Mouse (Mus musculus): ENCODE results near the gene Anapc11. TPM values are rescaled to one million over a fixed set of nuclear protein-coding genes. Genes with fewer than 3 reads are reported as not detected.

Gene Anapc11
- polyA plus RNA-seq, 1 experiment from 2014 or later, result 267 TPM

DNA sequence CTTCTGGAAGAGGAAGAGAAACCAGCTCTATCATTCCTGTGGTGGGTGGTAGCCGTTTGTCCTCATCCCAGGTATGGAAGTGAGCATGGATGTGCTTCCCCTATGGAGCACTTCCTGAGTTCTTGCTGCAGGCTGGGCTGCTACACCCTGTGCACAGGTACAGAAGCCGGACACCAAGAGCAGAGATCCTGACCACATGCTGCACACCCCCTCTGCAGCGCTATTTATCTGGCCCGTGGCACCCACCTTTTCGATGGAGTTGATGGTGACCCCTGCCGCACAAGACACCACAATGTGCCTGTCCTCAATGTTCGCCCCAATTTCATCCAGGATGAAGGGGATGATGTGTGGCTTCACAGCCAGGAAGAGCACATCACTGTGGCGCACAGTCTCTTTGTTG lies 43.6 kb downstream of the Anapc11 start:
- Histone ChIP-seq H3K4me3 (ENCODE audit: low read depth, low read length) (no peak overlapping the region), H3K4me1 (ENCODE audit: control insufficient read depth, insufficient read depth, low read length) (peaks cover 13% of the 10 kb centered on the region), H3K9ac (replicated peaks; ENCODE audit: low read depth, low read length) (no peak overlapping the region), H3K27ac (ENCODE audit: low read length) (no peak overlapping the region), H3K27me3 (ENCODE audit: control insufficient read depth, insufficient read depth, low read length) (no peaks in the 10 kb centered on the region), H3K9me3 (ENCODE audit: control insufficient read depth, low read depth, low read length) (no peaks in the 10 kb centered on the region), H3K4me2 (replicated peaks; ENCODE audit: low read depth, low read length) (no peak overlapping the region; the same call in 1 of the 2 replicates), H3K36me3 (ENCODE audit: control insufficient read depth, insufficient read depth, low read length) (no peaks in the 10 kb centered on the region)
- ATAC-seq (ENCODE audit: insufficient number of reproducible peaks, insufficient read depth, low FRiP score, low read depth), result no peak
- WGBS, result 81% methylated on average over 8 of the region's 8 CpGs

DNA sequence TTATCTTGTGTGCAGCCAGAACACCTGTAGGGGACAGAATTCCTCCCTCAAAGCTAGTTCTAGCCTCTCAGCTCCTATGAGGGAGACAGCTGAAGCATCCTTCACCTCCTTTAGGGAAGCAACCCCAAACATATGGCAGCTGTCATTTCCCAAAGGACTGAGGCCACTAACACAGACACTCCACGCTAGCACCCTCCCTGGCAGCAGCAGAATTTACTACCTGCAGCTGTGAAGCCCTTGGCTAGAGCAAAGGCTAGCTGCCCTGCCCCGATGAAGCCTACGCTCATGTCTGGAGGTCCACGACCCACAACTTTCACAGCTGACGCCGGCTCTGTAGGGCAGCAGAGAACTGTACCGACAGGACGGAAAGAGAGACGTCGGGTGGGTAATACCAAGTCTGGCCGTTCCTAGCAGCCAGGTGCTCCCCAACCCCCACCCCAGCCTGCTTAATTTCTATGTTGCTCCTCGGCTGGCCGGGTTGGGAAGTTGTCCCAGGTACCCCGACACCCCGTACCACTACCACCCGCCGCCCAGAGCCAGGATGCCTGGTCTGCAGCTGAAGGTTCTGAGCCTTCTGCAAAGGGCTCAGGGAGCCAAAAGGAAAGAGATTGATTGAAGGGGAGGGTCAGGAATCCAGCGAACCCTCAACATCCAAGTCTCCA lies 44.8 kb downstream of the Anapc11 start:
- Histone ChIP-seq H3K27me3 (ENCODE audit: control insufficient read depth, insufficient read depth, low read length) (no peaks in the 10 kb centered on the region), H3K4me3 (ENCODE audit: low read depth, low read length) (peak overlapping the region; percentile 43), H3K36me3 (ENCODE audit: control insufficient read depth, insufficient read depth, low read length) (no peaks in the 10 kb centered on the region), H3K9ac (replicated peaks; ENCODE audit: low read depth, low read length) (peak overlapping the region; percentile 63), H3K9me3 (ENCODE audit: control insufficient read depth, low read depth, low read length) (no peaks in the 10 kb centered on the region), H3K4me1 (ENCODE audit: control insufficient read depth, insufficient read depth, low read length) (peaks cover 17% of the 10 kb centered on the region), H3K4me2 (replicated peaks; ENCODE audit: low read depth, low read length) (peak overlapping the region; percentile 94), H3K27ac (ENCODE audit: low read length) (peak overlapping the region; percentile 27; the same call in 1 of the 2 replicates)
- WGBS, result under 1% methylated on average over 18 of the region's 18 CpGs
- peak; percentile 35 for ATAC-seq (ENCODE audit: insufficient number of reproducible peaks, insufficient read depth, low FRiP score, low read depth)

DNA sequence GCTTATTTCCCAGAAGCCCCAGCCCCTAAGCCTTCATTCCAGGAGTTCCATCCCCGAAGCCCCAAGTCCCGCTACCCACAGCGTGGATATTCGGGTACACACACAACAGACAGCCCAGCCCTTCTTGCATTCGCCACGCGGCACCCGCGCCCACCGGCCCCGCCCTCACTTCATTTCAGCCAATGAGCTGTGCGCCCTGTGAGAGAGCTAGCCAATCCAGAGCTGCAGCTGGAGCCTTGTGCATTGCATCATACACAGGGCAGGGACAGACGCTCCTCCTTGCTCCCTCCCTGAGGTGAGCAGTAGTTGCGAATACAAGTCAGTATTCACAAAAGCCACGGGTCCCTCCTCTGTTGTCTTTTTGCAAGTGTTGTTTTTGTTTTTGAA lies 45.4 kb downstream of the Anapc11 start, which contains the start of gene Pycr1:
Gene Pycr1, minus strand, starts transcription at position 169 of the 387 bp plus-strand sequence.
- Histone ChIP-seq H3K9ac (replicated peaks; ENCODE audit: low read depth, low read length) (peak within 1 kb of the TSS; percentile 63), H3K4me1 (ENCODE audit: control insufficient read depth, insufficient read depth, low read length) (peaks cover 20% of the 10 kb centered on the region), H3K4me2 (replicated peaks; ENCODE audit: low read depth, low read length) (peak within 1 kb of the TSS; percentile 94), H3K4me3 (ENCODE audit: low read depth, low read length) (peak within 1 kb of the TSS; percentile 43), H3K9me3 (ENCODE audit: control insufficient read depth, low read depth, low read length) (no peaks in the 10 kb centered on the region), H3K27ac (ENCODE audit: low read length) (peak within 1 kb of the TSS; percentile 27; the same call in 1 of the 2 replicates), H3K27me3 (ENCODE audit: control insufficient read depth, insufficient read depth, low read length) (no peaks in the 10 kb centered on the region), H3K36me3 (ENCODE audit: control insufficient read depth, insufficient read depth, low read length) (no peaks in the 10 kb centered on the region)
- ATAC-seq (ENCODE audit: insufficient number of reproducible peaks, insufficient read depth, low FRiP score, low read depth), result peak; percentile 100
- WGBS, result under 1% methylated on average over 15 of the region's 15 CpGs

DNA sequence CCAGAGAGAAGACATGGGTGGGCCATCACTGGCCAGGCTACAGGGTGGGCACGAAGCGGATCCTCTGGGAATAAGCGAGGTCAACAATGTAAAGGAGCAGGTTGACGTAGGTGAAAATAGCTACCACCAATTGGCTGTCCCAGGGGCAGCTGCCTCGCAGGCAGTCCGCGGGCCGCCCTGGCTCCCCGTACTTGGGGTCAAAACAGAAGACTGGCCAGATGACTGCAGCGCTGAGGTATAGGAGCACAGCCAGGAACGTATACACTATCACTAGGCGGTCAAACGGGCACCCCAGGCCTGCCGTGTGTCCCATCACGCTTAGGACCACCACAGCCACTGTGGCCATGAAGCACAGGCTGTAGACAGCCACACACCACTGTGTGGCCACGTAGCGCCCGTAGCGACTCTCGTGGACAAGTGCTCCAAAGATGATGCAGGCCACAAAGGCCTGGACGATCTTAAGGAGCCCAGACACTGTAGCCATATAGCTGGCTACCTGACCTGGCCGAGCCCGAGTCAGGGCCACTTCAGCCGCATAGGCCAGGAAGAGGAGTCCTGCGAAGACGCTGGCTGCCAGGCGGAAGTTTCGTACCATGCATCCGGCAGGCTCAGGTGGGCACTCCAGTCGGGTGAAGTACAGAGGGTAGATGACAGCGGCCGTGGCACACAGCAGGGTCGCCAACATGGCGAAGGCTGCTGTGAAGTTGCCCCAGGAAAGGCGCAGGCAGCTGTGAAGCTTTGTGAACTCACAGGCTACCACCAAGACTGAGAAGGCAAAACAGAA lies 49.0 kb downstream of the Anapc11 start:
- Histone ChIP-seq H3K27me3 (ENCODE audit: control insufficient read depth, insufficient read depth, low read length) (no peaks in the 10 kb centered on the region), H3K4me1 (ENCODE audit: control insufficient read depth, insufficient read depth, low read length) (peaks cover 18% of the 10 kb centered on the region), H3K9ac (replicated peaks; ENCODE audit: low read depth, low read length) (no peak overlapping the region), H3K4me2 (replicated peaks; ENCODE audit: low read depth, low read length) (peak overlapping the region; percentile 27; the same call in 1 of the 2 replicates), H3K9me3 (ENCODE audit: control insufficient read depth, low read depth, low read length) (no peaks in the 10 kb centered on the region), H3K36me3 (ENCODE audit: control insufficient read depth, insufficient read depth, low read length) (no peaks in the 10 kb centered on the region), H3K27ac (ENCODE audit: low read length) (no peak overlapping the region), H3K4me3 (ENCODE audit: low read depth, low read length) (no peak overlapping the region)
- WGBS, result 77% methylated on average over 35 of the region's 35 CpGs
- ATAC-seq (ENCODE audit: insufficient number of reproducible peaks, insufficient read depth, low FRiP score, low read depth), result no peak

DNA sequence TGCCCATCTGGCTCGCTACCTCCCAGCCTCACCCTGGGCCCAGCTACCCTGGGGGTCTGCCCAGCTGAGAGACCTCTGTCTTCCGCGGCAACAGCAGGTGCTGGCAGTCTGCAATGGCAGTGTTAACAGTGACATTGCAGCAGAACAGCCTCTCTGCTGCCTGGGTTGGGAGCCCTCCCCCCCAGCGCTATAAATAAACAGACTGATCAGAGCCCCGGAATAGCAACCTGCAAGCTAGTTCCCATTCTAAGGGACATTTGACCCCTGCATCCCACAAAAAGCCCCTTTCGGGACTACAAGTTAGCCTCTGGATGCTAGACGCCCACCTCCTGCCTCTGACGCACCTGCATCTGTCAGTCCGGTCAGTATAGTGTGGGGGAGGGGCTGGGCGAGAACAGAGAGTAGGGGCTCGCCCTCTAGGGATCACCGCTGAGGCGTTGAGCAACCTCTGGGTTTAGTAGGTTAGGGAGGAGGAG lies 49.8 kb downstream of the Anapc11 start, which contains the start of gene Myadml2:
Gene Myadml2, minus strand, starts transcription at position 158 of the 476 bp plus-strand sequence.
- no peak for ATAC-seq (ENCODE audit: insufficient number of reproducible peaks, insufficient read depth, low FRiP score, low read depth)
- Histone ChIP-seq H3K27ac (ENCODE audit: low read length) (no peak within 1 kb of the TSS), H3K36me3 (ENCODE audit: control insufficient read depth, insufficient read depth, low read length) (no peaks in the 10 kb centered on the region), H3K4me3 (ENCODE audit: low read depth, low read length) (no peak within 1 kb of the TSS; the same call in 1 of the 2 replicates), H3K27me3 (ENCODE audit: control insufficient read depth, insufficient read depth, low read length) (no peaks in the 10 kb centered on the region), H3K9ac (replicated peaks; ENCODE audit: low read depth, low read length) (no peak within 1 kb of the TSS), H3K4me1 (ENCODE audit: control insufficient read depth, insufficient read depth, low read length) (peaks cover 10% of the 10 kb centered on the region; the same call in 1 of the 2 replicates), H3K9me3 (ENCODE audit: control insufficient read depth, low read depth, low read length) (no peaks in the 10 kb centered on the region), H3K4me2 (replicated peaks; ENCODE audit: low read depth, low read length) (peak within 1 kb of the TSS; percentile 27)
- 5% methylated on average over 13 of the region's 13 CpGs for WGBS

DNA sequence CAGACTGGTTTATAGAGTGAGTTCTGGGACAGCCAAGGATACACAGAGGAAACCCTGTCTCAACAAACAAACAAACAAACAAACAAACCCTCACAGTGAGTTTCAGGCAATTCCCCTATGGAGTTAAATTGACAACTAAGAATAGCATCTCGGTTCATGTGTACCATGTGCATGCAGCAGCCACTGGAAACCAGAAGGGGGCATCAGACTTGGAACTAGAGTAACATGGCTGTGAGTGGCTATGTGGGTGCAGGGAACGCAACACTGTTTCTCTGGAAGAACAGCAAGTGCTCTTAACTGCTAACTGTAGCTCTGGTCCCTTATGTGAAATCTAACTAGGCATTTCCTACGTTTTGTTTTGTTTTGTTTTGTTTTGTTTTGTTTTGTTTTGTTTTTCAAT lies 53.7 kb downstream of the Anapc11 start:
- WGBS, result 74% methylated on average over 3 of the region's 3 CpGs
- H3K9me3 ChIP-seq (ENCODE audit: control insufficient read depth, low read depth, low read length), result no peaks in the 10 kb centered on the region
- no peak overlapping the region for H3K9ac ChIP-seq (replicated peaks; ENCODE audit: low read depth, low read length)
- H3K27me3 ChIP-seq (ENCODE audit: control insufficient read depth, insufficient read depth, low read length), result no peaks in the 10 kb centered on the region
- no peaks in the 10 kb centered on the region for H3K36me3 ChIP-seq (ENCODE audit: control insufficient read depth, insufficient read depth, low read length)
- no peak overlapping the region for H3K4me3 ChIP-seq (ENCODE audit: low read depth, low read length)
- no peak overlapping the region for H3K4me2 ChIP-seq (replicated peaks; ENCODE audit: low read depth, low read length)
- no peak overlapping the region for H3K27ac ChIP-seq (ENCODE audit: low read length)
- no peak for ATAC-seq (ENCODE audit: insufficient number of reproducible peaks, insufficient read depth, low FRiP score, low read depth)
- H3K4me1 ChIP-seq (ENCODE audit: control insufficient read depth, insufficient read depth, low read length), result peaks cover 7% of the 10 kb centered on the region; the same call in 1 of the 2 replicates

DNA sequence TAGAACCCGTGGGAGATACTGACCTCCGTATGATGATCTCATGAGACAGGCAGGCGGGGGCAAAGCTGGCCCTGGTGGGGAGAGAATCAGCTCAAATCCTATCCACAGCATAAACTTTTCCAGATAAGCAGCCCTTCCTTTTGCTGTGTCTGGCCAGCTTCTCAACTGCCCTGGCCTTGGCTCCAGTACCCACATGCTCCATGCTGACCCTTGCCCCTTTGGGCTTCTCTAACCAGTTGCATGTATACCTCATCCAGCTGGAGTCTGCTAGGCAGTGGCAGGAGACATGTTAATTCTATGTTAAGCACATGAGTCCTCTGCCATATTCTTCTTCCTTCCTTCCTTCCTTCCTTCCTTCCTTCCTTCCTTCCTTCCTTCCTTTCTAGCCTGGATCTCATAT lies 56.5 kb downstream of the Anapc11 start:
- no peak overlapping the region for H3K27ac ChIP-seq (ENCODE audit: low read length)
- ATAC-seq (ENCODE audit: insufficient number of reproducible peaks, insufficient read depth, low FRiP score, low read depth), result no peak
- peaks cover 15% of the 10 kb centered on the region for H3K27me3 ChIP-seq (ENCODE audit: control insufficient read depth, insufficient read depth, low read length)
- no peak overlapping the region for H3K4me2 ChIP-seq (replicated peaks; ENCODE audit: low read depth, low read length)
- no peaks in the 10 kb centered on the region for H3K9me3 ChIP-seq (ENCODE audit: control insufficient read depth, low read depth, low read length)
- no peak overlapping the region for H3K4me3 ChIP-seq (ENCODE audit: low read depth, low read length)
- no peak overlapping the region for H3K9ac ChIP-seq (replicated peaks; ENCODE audit: low read depth, low read length)
- WGBS, result 61% methylated on average over 3 of the region's 3 CpGs
- no peaks in the 10 kb centered on the region for H3K36me3 ChIP-seq (ENCODE audit: control insufficient read depth, insufficient read depth, low read length)
- no peaks in the 10 kb centered on the region for H3K4me1 ChIP-seq (ENCODE audit: control insufficient read depth, insufficient read depth, low read length)

DNA sequence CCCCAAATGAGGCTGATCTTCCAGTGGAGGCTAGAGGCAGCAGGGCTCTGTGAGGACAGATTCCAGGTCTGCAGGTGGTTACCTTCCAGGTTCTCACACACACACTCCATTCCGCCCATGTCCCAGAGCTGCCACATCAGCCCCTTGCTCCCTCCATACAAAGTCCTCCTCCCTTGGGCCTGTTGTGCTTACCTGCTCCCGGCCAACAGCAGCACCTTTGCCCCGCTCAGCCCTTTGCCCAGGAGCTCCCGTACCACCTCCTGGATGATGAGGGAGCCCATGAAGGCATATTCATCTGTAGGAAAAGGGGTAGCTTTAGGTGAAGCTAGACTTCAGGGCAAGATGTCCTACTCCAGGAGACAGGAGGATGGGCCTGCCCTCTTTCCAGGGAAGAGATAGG lies 59.1 kb downstream of the Anapc11 start:
- 78% methylated on average over 4 of the region's 4 CpGs for WGBS
- H3K27ac ChIP-seq (ENCODE audit: low read length), result no peak overlapping the region
- H3K4me3 ChIP-seq (ENCODE audit: low read depth, low read length), result no peak overlapping the region
- no peak for ATAC-seq (ENCODE audit: insufficient number of reproducible peaks, insufficient read depth, low FRiP score, low read depth)
- 0 out of 2 replicates have a peak, but pooled peaks cover 6% of the 10 kb centered on the region for H3K4me1 ChIP-seq (ENCODE audit: control insufficient read depth, insufficient read depth, low read length)
- no peak overlapping the region for H3K9ac ChIP-seq (replicated peaks; ENCODE audit: low read depth, low read length)
- no peaks in the 10 kb centered on the region for H3K36me3 ChIP-seq (ENCODE audit: control insufficient read depth, insufficient read depth, low read length)
- H3K9me3 ChIP-seq (ENCODE audit: control insufficient read depth, low read depth, low read length), result no peaks in the 10 kb centered on the region
- peaks cover 39% of the 10 kb centered on the region for H3K27me3 ChIP-seq (ENCODE audit: control insufficient read depth, insufficient read depth, low read length)
- no peak overlapping the region for H3K4me2 ChIP-seq (replicated peaks; ENCODE audit: low read depth, low read length)
